Mouse (Mus musculus): ENCODE data around the gene Gstm4. TPM values are rescaled to one million over a fixed set of nuclear protein-coding genes. Genes with fewer than 3 reads are reported as not detected.

The Gstm4 gene
- total and polyA plus RNA-seq, 3 experiments, result 2.9 to 19.1 (median 7.0) TPM

DNA sequence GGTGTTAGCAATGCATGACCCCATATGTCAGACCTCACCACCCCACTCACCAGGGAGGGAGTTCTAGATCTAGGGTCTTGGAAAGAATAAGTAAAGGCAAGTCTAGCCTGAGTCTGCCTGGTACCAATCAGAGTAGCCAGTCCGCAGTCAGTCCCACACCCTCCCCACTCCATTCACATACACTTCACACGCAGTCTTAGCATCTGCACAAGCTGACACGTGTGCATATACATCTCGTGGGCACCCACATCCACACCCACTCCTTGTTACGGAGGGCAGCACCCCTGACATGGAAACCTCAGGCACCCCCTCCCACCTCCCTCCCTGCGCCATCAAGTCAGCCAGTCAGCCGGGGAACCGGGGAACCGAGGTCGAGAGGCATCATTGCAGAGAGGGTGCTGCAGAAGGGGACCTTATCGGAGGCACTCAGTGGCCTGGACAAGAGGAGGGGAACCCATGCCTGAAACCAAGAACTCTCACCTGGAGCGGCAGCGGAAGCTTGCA is 40.1 kb upstream of the Gstm4 start:
- H3K79me2 ChIP-seq (replicated peaks; ENCODE audit: control insufficient read depth, extremely low read depth, insufficient read depth, poor library complexity, severe bottlenecking), result peaks cover 50% of the 10 kb centered on the region
- in situ Hi-C loops (cut with MboI; ENCODE audit: low pct_ligation_motif_present, low pct_unique_long_range_greater_than_20kb, low sequenced_read_pairs) (loop anchor here (5.0 kb wide), 1 partner anchor 62 kb away; the partner anchor contains the start of gene Gnai3), dilution Hi-C loops (cut with MboI; ENCODE audit: extremely low pct_ligation_motif_present, extremely low pct_unique_long_range_greater_than_20kb, low sequenced_read_pairs) (no loop called here)
- H3K4me3 ChIP-seq (replicated peaks in 1 of 3; ENCODE audit: low read depth in 2 of 3, low read length in 2 of 3, poor library complexity in 1 of 3), result peak overlapping the region; percentile 73 to 92 (median 91)
- H3K36me3 ChIP-seq (replicated peaks in 1 of 2; ENCODE audit: control insufficient read depth in 1 of 2, insufficient read depth in 1 of 2, low read length in 1 of 2), result peaks cover 12 to 51% of the 10 kb centered on the region in 2 experiments
- no peaks in the 10 kb centered on the region for H3K9me3 ChIP-seq (replicated peaks; ENCODE audit: low read length)
- TF ChIP-seq TBP (conservative IDR thresholded peaks at IDR 0.05; ENCODE audit: low read depth, low read length), result no peak
- TF ChIP-seq EP300 (IDR thresholded peaks at IDR 0.05; ENCODE audit: low read length), result no peak
- no peak for TF ChIP-seq JUN (IDR thresholded peaks at IDR 0.05; ENCODE audit: insufficient read depth, low read depth, low read length)
- no peak for TF ChIP-seq CHD1 (IDR thresholded peaks at IDR 0.05; ENCODE audit: low read depth, low read length)
- TF ChIP-seq ZC3H11A (IDR thresholded peaks at IDR 0.05; ENCODE audit: low read depth, low read length), result no peak
- TF ChIP-seq BHLHE40 (IDR thresholded peaks at IDR 0.05; ENCODE audit: low read depth, low read length), result no peak
- no peak for TF ChIP-seq UBTF (IDR thresholded peaks at IDR 0.05; ENCODE audit: low read depth, low read length)
- no peak for TF ChIP-seq MAFK (IDR thresholded peaks at IDR 0.05; ENCODE audit: insufficient replicate concordance, low read length)
- TF ChIP-seq POLR2A (IDR thresholded peaks at IDR 0.05; ENCODE audit: low read depth, low read length), result no peak
- TF ChIP-seq RAD21 (IDR thresholded peaks at IDR 0.05; ENCODE audit: low read depth, low read length), result no peak
- no peak for TF ChIP-seq GABPA (IDR thresholded peaks at IDR 0.05; ENCODE audit: insufficient replicate concordance, low read depth, low read length)
- no peak for TF ChIP-seq E2F4 (IDR thresholded peaks at IDR 0.05; ENCODE audit: insufficient replicate concordance, low read depth, low read length)
- TF ChIP-seq ETS1 (conservative IDR thresholded peaks at IDR 0.05; ENCODE audit: low read depth, low read length), result no peak
- TF ChIP-seq ZMIZ1 (IDR thresholded peaks at IDR 0.05; ENCODE audit: low read depth, low read length), result no peak
- no peak for TF ChIP-seq PAX5 (IDR thresholded peaks at IDR 0.05; ENCODE audit: low read length)
- TF ChIP-seq MEF2A (IDR thresholded peaks at IDR 0.05; ENCODE audit: borderline replicate concordance, low read depth, low read length), result no peak
- no peak for TF ChIP-seq KAT2A (IDR thresholded peaks at IDR 0.05; ENCODE audit: insufficient replicate concordance, low read length)
- no peak for TF ChIP-seq JUND (conservative IDR thresholded peaks at IDR 0.05; ENCODE audit: low read depth, low read length)
- H3K27me3 ChIP-seq (replicated peaks), result no peaks in the 10 kb centered on the region
- H3K4me1 ChIP-seq (ENCODE audit: control insufficient read depth in 1 of 2, insufficient read depth in 2 of 2), result peaks cover 27 to 53% of the 10 kb centered on the region in 2 experiments
- no peak for DNase-seq (ENCODE audit: extremely low read depth)
- peak overlapping the region; percentile 55 for H3K9ac ChIP-seq (ENCODE audit: insufficient read depth, low read depth)
- peak overlapping the region; percentile 79 for H3K4me2 ChIP-seq (ENCODE audit: insufficient read depth, low read depth, poor library complexity, severe bottlenecking)
- H3K27ac ChIP-seq (ENCODE audit: insufficient read depth, low read depth), result peak overlapping the region; percentile 22; the same call in 1 of the 2 replicates

DNA sequence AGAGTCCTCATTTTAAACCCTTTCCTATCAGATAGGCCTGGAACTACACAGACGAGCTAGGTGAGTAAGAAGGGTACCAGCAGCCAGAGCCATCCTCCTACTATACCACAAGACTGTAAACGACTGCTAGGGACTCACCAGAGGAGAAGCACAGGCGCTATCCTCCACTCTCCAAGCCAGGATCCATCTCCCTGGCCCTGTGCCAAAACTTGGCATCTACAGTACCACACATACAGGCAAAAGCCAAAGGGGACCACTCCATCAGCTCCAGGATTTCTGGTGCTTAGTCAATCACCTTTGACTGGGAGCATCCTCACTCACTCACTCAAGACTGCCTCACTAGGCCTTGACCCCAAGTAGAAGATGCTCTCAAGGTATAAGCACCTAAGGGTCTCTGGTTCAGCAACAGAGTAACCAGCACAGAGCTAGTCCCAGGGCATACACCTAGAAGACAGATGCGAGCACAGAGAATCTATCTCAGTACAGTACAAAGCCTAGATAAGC is 39.3 kb upstream of the Gstm4 start:
- no peaks in the 10 kb centered on the region for H3K27me3 ChIP-seq (replicated peaks)
- peak overlapping the region; percentile 53 for H3K9ac ChIP-seq (ENCODE audit: insufficient read depth, low read depth)
- no peaks in the 10 kb centered on the region for H3K9me3 ChIP-seq (replicated peaks; ENCODE audit: low read length)
- TF ChIP-seq USF2 (conservative IDR thresholded peaks at IDR 0.05; ENCODE audit: low read depth, low read length) (no peak), JUN (IDR thresholded peaks at IDR 0.05; ENCODE audit: insufficient read depth, low read depth, low read length) (no peak), E2F4 (IDR thresholded peaks at IDR 0.05; ENCODE audit: insufficient replicate concordance, low read depth, low read length) (no peak), ZNF384 (IDR thresholded peaks at IDR 0.05; ENCODE audit: low read depth, low read length) (no peak), ZKSCAN1 (IDR thresholded peaks at IDR 0.05; ENCODE audit: borderline replicate concordance, low read depth, low read length) (no peak), HCFC1 (IDR thresholded peaks at IDR 0.05; ENCODE audit: low read depth, low read length) (no peak), MAFK (IDR thresholded peaks at IDR 0.05; ENCODE audit: insufficient replicate concordance, low read length) (no peak), MXI1 (IDR thresholded peaks at IDR 0.05; ENCODE audit: low read depth, low read length) (no peak), RCOR1 (conservative IDR thresholded peaks at IDR 0.05; ENCODE audit: low read depth, low read length) (no peak), JUND (conservative IDR thresholded peaks at IDR 0.05; ENCODE audit: low read depth, low read length) (no peak), MYC (IDR thresholded peaks at IDR 0.05; ENCODE audit: low read depth, low read length) (no peak), ZC3H11A (IDR thresholded peaks at IDR 0.05; ENCODE audit: low read depth, low read length) (no peak)
- peaks cover 21 to 57% of the 10 kb centered on the region in 2 experiments for H3K36me3 ChIP-seq (replicated peaks in 1 of 2; ENCODE audit: control insufficient read depth in 1 of 2, insufficient read depth in 1 of 2, low read length in 1 of 2)
- in situ Hi-C loops (cut with MboI; ENCODE audit: low pct_ligation_motif_present, low pct_unique_long_range_greater_than_20kb, low sequenced_read_pairs) (loop anchor here (5.0 kb wide), 1 partner anchor 63 kb away; the partner anchor contains the start of gene Gnai3), dilution Hi-C loops (cut with MboI; ENCODE audit: extremely low pct_ligation_motif_present, extremely low pct_unique_long_range_greater_than_20kb, low sequenced_read_pairs) (no loop called here)
- peak overlapping the region; percentile 79 for H3K4me2 ChIP-seq (ENCODE audit: insufficient read depth, low read depth, poor library complexity, severe bottlenecking)
- DNase-seq (ENCODE audit: extremely low read depth), result no peak
- H3K4me1 ChIP-seq (ENCODE audit: control insufficient read depth in 1 of 2, insufficient read depth in 2 of 2), result peaks cover 27 to 52% of the 10 kb centered on the region in 2 experiments
- 0 out of 2 replicates have a peak overlapping the region, but pooled peaks have one; percentile 4 for H3K27ac ChIP-seq (ENCODE audit: insufficient read depth, low read depth)
- peak overlapping the region in 2 of 3 experiments; percentile 4 to 91 for H3K4me3 ChIP-seq (replicated peaks in 1 of 3; ENCODE audit: low read depth in 2 of 3, low read length in 2 of 3, poor library complexity in 1 of 3)
- peaks cover 50% of the 10 kb centered on the region for H3K79me2 ChIP-seq (replicated peaks; ENCODE audit: control insufficient read depth, extremely low read depth, insufficient read depth, poor library complexity, severe bottlenecking)
